Mouse (Mus musculus): ENCODE measurements at regions not wholly inside any gene's neighbourhood (a gene's known extent, or its start where the extent isn't known, plus 50 kb on each side); places are given as distances from the start of the nearest gene placed in this dataset.

GRCm38 (mm10) chr6:14819798-14820197 lies 64.7 kb upstream of the Ppp1r3a start:
- DNase-seq (ENCODE audit: low read depth) = no peak

- no peak for DNase-seq (ENCODE audit: low read depth)
These were observed 69.7 kb upstream of the Ppp1r3a start for GRCm38 (mm10) chr6:14824777-14825176.

- DNase-seq (ENCODE audit: low read depth) = peak; percentile 7
These were observed 62.2 kb upstream of the Foxp2 start for GRCm38 (mm10) chr6:14838910-14839309.

Measured in c-Kit-positive CD71-positive TER-119-negative erythroid progenitor cells, embryonic 14.5 days (primary cell).